Mouse (Mus musculus) embryonic facial prominence, embryonic 13.5 days (tissue): ENCODE measurements around the gene Foxc1. TPM values are rescaled to one million over a fixed set of nuclear protein-coding genes. Genes with fewer than 3 reads are reported as not detected.

Source experiments
- ATAC-seq: fragments of 200-750 bp; cut with Nextera tagmentation; 2 replicates; pipeline ENCODE4 v1.8.0; 2017; ENCODE audit warnings: low read depth; ENCODE audit not compliant: insufficient number of reproducible peaks, insufficient read depth, low FRiP score, low TSS enrichment
- H3K27ac ChIP-seq: fragments of 300-500 bp; sonication (generic); 2 replicates; pipeline ENCODE4 v1.5.1; 2015; ENCODE audit warnings: moderate library complexity, mild to moderate bottlenecking, inconsistent platforms
- H3K27me3 ChIP-seq: fragments of 300-500 bp; sonication (generic); 2 replicates; pipeline ENCODE4 v1.6.1; 2015; ENCODE audit warnings: mild to moderate bottlenecking, inconsistent platforms
- H3K36me3 ChIP-seq: fragments of 300-500 bp; sonication (generic); 2 replicates; pipeline ENCODE4 v1.6.1; 2015; ENCODE audit warnings: mild to moderate bottlenecking, inconsistent platforms
- H3K4me1 ChIP-seq: fragments of 300-500 bp; sonication (generic); 2 replicates; pipeline ENCODE4 v1.6.1; 2015; ENCODE audit warnings: inconsistent platforms
- H3K4me2 ChIP-seq: fragments of 300-500 bp; sonication (generic); 2 replicates; pipeline ENCODE4 v1.6.1; 2015; ENCODE audit warnings: moderate library complexity, mild to moderate bottlenecking, inconsistent platforms
- H3K4me3 ChIP-seq: fragments of 300-500 bp; sonication (generic); 2 replicates; pipeline ENCODE4 v1.5.1; 2015; ENCODE audit warnings: mild to moderate bottlenecking, inconsistent platforms
- H3K9ac ChIP-seq: fragments of 300-500 bp; sonication (generic); 2 replicates; pipeline ENCODE4 v1.6.1; 2015; ENCODE audit warnings: mild to moderate bottlenecking, inconsistent platforms
- H3K9me3 ChIP-seq: fragments of 300-500 bp; sonication (generic); 2 replicates; pipeline ENCODE4 v1.6.1; 2016; ENCODE audit warnings: inconsistent platforms
- WGBS: fragments of 180-500 bp; shearing (Covaris S2); methylation state at CpG from one replicate; pipeline ENCODE4 v1.1.7; 2015; ENCODE audit warnings: mixed read lengths; 5-methylcytosine and 5-hydroxymethylcytosine counted together
- polyA plus RNA-seq: library from polyadenylated mRNA; unstranded; fragments of >200 nt; fragmentation: Nextera tagmentation; extraction: Ambion mirVana; gene quantifications from 2 replicates; pipeline ENCODE4 v1.2.1, GENCODE M21; 2015

Foxc1 gene
- polyA plus RNA-seq, 1 experiment from 2014 or later = 1.6 TPM

DNA sequence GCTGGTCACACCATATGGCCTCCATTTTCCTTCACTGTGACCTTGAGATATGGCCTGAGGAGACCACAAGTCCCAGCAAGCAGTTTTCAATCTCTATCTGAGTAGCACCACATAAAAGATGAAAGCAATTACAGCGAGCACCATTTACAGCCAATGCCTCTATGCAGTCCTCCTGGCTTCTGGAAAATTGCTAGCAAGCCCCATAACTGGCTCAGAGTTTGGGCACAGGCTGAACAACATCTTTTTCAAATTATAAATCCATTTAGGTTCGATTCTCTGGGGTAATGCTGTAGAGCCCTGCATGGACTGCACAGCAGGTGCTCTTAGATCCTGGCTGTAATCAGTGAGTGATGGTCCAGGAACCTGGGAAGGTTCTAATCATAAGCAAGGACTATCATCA is 47.1 kb downstream of the Foxc1 start:
- Histone ChIP-seq H3K9me3 (no peaks in the 10 kb centered on the region), H3K27ac (no peak overlapping the region), H3K27me3 (peaks cover 11% of the 10 kb centered on the region; the same call in 1 of the 2 replicates), H3K4me3 (no peak overlapping the region), H3K9ac (no peak overlapping the region), H3K4me1 (peaks cover 4% of the 10 kb centered on the region; the same call in 1 of the 2 replicates), H3K36me3 (no peaks in the 10 kb centered on the region), H3K4me2 (no peak overlapping the region)
- no peak for ATAC-seq
- 18% methylated on average over 2 of the region's 2 CpGs for WGBS

DNA sequence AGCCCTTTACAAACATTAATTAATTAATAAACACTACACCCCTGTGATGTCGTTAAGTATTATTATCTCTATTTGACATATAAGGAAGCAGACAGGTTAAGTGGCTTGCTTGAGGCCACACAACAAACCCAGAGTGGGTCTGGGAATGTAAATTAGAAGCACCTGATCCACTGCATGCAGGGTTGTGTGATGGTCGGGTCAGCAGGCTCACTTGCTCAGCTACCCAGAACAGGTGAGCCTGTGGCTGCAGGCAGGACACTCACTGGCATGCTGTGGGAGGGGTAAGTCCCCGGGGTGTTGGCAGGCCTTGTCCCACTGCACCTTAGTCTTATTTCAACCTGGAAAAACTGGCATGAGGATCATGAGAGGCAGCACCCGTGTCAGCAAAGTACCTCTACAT is 47.6 kb downstream of the Foxc1 start:
- Histone ChIP-seq H3K9ac (no peak overlapping the region), H3K27ac (no peak overlapping the region), H3K9me3 (no peaks in the 10 kb centered on the region), H3K4me2 (no peak overlapping the region), H3K4me3 (no peak overlapping the region), H3K36me3 (no peaks in the 10 kb centered on the region), H3K4me1 (peaks cover 4% of the 10 kb centered on the region; the same call in 1 of the 2 replicates), H3K27me3 (peaks cover 11% of the 10 kb centered on the region; the same call in 1 of the 2 replicates)
- WGBS = 39% methylated on average over 4 of the region's 4 CpGs
- no peak for ATAC-seq

DNA sequence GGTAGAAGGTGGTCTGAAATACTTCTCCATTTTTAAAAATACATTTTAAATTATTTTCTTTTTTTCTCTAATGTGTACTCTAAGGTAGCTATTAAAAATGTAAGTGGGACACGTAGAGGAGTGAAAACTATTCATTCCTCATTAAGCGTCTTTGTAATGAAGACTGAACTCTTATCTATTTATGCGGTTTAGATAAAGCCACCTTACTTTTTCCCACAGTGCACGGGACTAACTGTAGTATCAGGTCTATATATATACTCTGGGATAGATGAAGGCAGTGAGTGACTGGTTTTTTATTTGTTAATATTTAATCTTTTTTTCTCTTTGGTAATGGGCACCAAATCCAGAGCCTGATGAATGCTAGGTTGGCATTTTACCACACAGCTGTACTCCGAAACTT is 53.8 kb downstream of the Foxc1 start:
- Histone ChIP-seq H3K9me3 (no peaks in the 10 kb centered on the region), H3K4me3 (no peak overlapping the region), H3K27ac (no peak overlapping the region), H3K36me3 (no peaks in the 10 kb centered on the region), H3K4me2 (no peak overlapping the region), H3K9ac (no peak overlapping the region), H3K27me3 (peaks cover 7% of the 10 kb centered on the region), H3K4me1 (peaks cover 14% of the 10 kb centered on the region; the same call in 1 of the 2 replicates)
- ATAC-seq = no peak
- WGBS = 83% methylated on average over 5 of the region's 5 CpGs

Other genes starting within 250 kb of the Foxc1 start
- gene A530084C06Rik, start 247.3 kb upstream of the Foxc1 start, polyA plus RNA-seq = not detected in 2 replicates
- gene Foxf2, start 180.8 kb upstream of the Foxc1 start, polyA plus RNA-seq = 3.9 and 7.5 TPM in 2 replicates